Mouse (Mus musculus) erythroid progenitor cell, adult 5-6 weeks (primary cell): ENCODE data around the gene Gm19965. TPM values are rescaled to one million over a fixed set of nuclear protein-coding genes. Genes with fewer than 3 reads are reported as not detected.

Source experiments
- ATAC-seq: replicated peaks from 2 replicates; pipeline ENCODE4 v1.8.0; 2016; ENCODE audit warnings: moderate number of reproducible peaks, mild to moderate bottlenecking, moderate TSS enrichment, inconsistent platforms; ENCODE audit not compliant: poor library complexity, low FRiP score, severe bottlenecking
- total RNA-seq, 2 experiments: library from RNA; stranded (forward) in 1 of 2; stranded (reverse) in 1 of 2; fragments of 150-400 nt in 1 of 2; fragments of 186-747, 209-891 nt in 1 of 2; gene quantifications; 2 replicates each; pipeline versions ENCODE4 v1.2.3 to v1.2.4; 2015 to 2017; ENCODE audit warnings: low replicate concordance in 2 of 2

Gene Gm19965
- total RNA-seq (2015; ENCODE audit: low replicate concordance) (not detected in 2 replicates), total RNA-seq (2017; ENCODE audit: low replicate concordance) (not detected in 2 replicates)

DNA sequence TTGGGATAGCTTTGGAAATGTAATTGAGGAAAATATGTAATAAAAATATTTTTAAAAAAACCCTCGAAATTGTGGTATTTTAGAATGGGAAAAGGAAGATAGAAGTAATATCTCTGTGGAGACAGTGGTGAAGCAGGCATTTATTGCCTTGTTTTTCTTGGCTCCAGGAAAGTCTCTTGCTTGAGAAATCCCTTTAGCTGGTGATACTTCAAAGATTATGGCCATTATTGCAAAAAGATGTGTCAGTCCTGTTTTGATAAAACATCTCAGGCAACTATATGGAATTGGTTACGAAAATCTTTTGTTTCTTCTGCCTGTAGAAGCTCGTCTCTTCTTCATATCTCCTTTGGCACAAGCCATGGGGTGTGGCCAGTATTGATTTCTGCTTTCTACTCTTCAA is at the start of gene Gm19965:
TSS of gene Gm19965 (plus strand) at position 301 of the 400 bp plus-strand sequence.
- ATAC-seq = no peak

DNA sequence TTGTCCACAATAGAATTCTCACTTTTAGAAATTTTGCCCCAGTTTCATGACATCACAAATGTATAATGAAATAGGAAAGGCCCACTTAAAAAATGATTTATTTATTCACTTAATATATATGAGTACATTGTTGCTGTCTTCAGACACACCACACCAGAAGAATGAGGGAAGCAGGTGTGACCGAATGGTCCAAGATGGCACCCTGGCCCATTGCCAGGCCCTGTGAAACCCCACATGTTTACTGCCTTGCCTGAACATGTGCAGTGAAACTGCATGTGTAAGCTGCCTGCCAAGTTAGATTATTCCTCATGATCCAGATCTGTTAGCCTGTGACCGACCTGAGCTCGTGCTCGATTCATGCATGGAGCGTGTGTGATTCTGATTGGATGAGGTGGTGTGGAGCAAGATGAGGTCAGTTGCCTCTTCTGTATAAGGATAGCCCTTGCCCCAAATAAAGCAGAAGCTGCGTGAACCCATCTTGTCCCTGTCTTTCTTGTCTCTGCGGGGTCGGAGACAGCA is 20.3 kb upstream of the Gm19965 start:
- ATAC-seq = no peak
